Mouse (Mus musculus) right cerebral cortex, postnatal 25 days (tissue): ENCODE results near the gene Gba2.
"Not testable (repeated sequence)": the region's sequence is repeated elsewhere in the genome, so short reads cannot be mapped to it uniquely, and the experiment has no call there.

ENCODE experiments used
- DNase-seq: peaks from one replicate; pipeline ENCODE4 v3.0.0; 2022

The Gba2 gene

DNA sequence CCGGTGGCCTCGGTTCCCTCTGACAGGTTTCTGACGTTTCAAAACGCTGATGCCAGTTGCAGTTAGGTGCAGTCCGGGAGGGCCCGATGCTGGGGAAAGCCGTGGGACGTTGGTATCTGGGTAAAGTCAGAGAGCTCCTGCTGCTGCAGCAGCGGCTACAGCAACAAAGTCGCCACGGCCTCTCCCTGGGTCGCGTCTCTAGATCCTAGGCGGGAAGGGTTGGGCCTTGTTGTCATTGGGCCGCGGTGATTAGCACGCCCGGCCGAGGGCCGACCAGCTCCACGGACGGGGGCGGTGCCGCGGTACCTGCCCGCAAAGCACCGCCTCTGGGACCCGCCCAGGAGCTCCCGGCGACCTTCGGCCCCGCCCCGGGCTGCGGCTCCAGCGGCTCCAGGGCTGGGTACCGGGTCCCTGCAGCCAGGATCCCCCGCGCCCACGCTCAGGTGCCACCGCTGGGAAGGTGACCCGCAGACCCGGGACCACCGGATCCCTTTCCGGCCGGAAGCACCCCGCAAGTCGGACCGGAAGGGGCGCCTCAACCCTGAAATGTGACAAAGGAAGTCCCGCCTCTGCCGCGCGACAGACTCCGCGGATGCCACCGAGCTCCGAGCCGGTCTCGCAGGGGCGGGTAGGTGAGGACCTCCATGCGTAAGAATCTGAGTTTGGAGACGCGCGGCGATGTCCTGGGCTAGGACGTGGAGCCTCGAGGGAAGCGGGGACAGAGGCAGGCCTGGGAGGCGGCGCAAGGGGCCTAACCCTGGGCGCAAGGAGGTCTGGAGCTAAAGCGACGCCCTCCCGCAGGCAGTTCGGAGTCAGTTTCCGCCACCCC lies at the start of gene Gba2, which contains the start of gene Rgp1:
TSS of gene Gba2 (minus strand) at position 498 of the 829 bp plus-strand sequence.
TSS of gene Rgp1 (plus strand) at position 340 of the 829 bp plus-strand sequence.
- peak; percentile 90 for DNase-seq

GRCm38 (mm10) chr4:43620146-43620778 lies 41.6 kb upstream of the Gba2 start:
- no peak for DNase-seq

DNA sequence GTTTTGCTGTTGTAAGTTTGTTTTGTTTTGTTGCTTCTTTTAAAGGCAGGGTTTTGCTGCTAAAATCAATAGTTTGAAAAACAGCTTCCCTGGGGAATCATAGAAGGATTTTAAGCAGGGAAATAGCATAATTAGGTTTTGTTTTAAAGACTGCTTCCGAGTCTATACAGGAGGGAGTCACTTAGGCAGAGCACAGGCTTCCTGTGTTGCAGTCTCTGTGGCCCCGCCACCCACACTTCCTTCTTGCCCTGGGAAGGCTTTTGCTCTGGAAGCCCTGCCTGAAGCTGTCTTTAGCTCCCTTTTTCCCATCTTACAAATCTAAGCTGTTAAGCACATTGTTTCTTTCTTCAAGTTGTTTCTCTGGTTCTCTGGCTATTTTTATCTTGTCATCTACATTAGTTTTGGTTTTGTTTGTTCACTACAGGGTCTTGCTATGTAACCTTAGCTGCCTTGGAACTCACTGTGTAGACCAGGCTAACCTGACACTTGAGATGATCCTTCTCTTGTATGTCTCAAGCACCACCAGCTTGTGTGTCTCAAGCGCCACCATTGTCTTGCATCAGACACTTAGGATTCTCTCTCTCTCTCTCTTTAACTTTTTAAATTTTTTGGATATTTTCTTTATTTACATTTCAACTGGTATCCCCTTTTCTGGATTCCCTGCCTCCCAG lies 34.5 kb upstream of the Gba2 start:
- DNase-seq = no peak

DNA sequence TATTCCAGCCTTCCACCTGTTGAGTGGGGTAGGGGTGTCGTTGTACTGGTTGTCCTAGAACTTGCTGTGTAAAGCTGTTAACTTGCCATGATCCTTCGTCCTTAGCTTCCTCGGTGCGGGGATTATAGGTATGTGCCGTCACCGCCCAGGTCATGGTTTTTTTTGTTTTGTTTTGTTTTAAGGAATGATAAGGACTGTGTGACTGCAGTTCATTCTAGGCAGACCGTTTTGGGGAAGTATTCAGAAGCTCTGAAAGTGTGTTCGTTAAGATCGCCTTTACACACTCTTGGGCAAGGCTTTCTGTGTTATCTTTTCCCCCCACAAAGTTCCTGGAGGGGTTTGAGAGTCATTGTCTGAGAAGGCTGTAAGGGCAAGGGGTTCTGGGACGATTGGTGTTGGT lies 33.9 kb upstream of the Gba2 start:
- DNase-seq = no peak

DNA sequence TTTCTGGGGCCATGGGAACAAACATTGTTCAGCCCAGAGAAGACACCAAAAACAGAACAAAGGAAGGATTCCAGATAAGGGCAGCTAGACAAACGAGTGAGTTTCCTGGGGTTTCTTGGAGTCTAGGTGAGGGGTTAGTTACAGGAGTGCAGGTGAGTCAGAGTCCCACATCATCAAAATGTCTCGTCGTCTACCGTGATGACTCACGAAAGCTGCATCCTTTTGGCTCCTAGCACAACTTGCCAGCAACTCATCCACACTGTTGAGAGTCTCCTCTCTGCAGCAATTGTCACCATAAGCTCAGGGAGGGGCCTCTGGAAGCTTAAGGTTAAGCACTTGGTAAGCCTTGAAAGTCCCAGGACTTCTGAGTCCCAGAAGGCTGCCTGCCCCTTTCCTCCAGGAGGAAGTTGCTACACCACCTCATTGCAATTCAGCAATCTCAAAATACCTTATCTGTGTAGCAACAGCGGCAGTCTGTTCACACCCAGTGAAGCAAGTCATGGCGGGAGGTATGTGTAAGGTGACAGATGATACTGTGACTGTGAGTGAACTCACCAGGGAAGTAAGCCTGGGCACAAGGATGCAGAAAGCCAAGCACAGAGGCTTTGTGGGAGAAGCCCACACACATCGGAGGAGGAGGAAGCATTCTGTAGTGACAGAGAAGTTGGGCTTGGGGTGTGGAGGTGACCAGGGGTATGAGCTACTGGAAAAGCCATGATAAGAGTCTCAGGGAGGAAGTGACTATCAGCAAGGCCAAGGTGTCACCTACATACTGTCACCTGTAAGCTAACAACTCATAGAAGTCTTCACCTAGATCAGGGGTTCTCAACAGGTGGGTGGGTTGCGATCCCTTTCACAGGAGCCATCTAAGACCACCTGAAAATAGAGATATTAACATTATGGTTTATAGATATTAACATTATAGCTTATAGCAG lies 26.3 kb upstream of the Gba2 start:
- DNase-seq = no peak

GRCm38 (mm10) chr4:43604099-43604498 lies 25.4 kb upstream of the Gba2 start:
- DNase-seq = no peak

DNA sequence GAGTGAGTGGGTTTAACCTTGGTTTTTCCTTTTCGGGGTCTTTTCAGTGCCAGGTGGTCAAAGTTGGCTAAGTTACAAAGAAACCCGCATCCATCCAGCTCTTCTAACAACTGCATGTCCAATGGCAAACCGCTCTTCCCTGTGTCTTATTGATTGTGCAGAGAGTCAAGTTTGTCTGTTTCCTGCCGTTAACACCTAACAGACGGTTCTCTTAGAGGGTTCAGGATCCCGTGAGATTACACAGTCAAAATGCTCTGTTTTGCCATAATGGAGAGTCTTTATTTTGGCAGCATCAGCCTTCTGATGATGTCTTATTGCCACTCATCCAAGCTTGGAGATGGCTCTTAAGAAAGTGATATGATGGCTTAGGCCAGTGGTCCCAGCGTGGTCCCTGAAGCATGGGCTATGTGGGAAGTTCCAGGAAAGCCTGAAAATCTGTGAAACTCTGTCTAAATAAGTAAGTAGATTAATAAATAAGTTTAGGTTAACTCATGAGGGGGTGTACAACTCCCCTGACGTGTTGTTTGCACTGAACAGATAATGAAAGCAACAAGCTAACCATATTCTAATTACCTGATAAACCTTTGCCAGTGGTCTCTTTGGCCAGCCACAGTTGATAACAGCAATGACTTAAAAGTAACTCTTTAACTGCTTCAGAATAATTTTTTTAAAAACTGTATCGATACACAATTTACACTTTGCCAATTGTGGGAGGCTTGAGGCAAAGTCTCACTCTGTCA lies 21.7 kb upstream of the Gba2 start:
- DNase-seq = no peak

- no peak for DNase-seq
These were observed 20.1 kb upstream of the Gba2 start for GRCm38 (mm10) chr4:43598650-43599380.

GRCm38 (mm10) chr4:43598200-43598599 lies 19.5 kb upstream of the Gba2 start:
- DNase-seq = no peak

DNA sequence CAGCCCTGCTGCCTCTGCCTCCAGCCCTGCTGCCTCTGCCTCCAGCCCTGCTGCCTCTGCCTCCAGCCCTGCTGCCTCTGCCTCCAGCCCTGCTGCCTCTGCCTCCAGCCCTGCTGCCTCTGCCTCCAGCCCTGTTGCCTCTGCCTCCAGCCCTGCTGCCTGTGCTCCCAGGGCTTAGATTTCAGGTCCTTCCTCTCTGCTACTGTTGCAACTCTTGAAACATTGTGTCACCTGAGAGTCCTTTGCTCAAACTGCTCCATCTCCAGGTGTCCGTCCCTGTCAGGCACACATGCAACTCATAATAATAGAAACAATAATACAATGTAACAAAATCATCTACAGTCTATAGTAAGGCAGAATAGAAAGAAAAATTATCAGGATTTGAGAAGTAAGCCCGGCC lies 17.9 kb upstream of the Gba2 start:
- DNase-seq = not testable (repeated sequence)

- DNase-seq = no peak
These were observed 14.8 kb upstream of the Gba2 start for GRCm38 (mm10) chr4:43593453-43593852.

- DNase-seq = no peak
These were observed 13.3 kb upstream of the Gba2 start for GRCm38 (mm10) chr4:43591961-43592360.

DNA sequence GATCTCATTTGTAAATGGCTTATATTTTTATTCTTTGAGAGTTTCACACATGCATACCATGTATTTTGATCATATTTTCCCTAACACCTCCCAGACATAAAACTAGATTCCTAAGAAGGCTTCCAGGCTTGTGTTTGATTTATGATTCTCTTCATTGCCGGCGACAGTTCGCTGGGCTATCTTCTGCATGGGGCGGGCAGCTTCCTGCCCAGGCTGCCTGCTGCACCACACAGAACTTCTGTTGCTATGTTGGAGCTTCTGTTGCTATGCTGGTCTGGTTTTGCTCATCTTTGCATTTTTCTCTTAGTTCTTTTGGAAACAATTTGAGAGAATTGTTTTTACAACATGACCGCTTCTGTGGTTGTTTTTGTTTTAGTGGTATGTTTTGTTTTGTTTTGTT lies 12.9 kb upstream of the Gba2 start:
- DNase-seq = no peak

- DNase-seq = no peak
These were observed 9.0 kb upstream of the Gba2 start for GRCm38 (mm10) chr4:43587681-43588080.

GRCm38 (mm10) chr4:43586411-43586810 lies 7.7 kb upstream of the Gba2 start:
- no peak for DNase-seq

- no peak for DNase-seq
These were observed 7.0 kb upstream of the Gba2 start for GRCm38 (mm10) chr4:43585682-43586081.

GRCm38 (mm10) chr4:43584444-43585416 lies 6.1 kb upstream of the Gba2 start, which contains the start of gene Msmp:
Gene Msmp, minus strand, starts transcription at chr4:43584494.
- no peak for DNase-seq

DNA sequence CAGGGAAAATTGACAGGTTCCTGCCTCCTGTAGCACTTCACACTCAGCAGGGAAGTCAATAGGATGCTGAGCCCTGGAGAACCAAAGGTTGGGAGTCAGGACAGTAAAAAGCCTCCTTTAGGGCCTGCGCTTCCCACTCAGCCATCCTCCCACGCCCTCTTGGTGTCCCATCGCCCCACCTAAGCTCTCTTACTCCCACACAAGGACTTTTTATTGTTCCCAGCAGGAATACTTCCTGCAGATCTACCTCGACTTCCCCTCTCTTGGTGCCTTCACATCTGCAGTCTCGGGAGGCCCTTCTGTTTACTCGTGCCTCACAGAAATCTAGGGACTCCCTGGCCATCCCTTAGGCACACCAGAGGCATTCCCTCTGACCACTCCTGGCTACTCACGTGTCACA lies 4.7 kb upstream of the Gba2 start:
- DNase-seq = no peak

DNA sequence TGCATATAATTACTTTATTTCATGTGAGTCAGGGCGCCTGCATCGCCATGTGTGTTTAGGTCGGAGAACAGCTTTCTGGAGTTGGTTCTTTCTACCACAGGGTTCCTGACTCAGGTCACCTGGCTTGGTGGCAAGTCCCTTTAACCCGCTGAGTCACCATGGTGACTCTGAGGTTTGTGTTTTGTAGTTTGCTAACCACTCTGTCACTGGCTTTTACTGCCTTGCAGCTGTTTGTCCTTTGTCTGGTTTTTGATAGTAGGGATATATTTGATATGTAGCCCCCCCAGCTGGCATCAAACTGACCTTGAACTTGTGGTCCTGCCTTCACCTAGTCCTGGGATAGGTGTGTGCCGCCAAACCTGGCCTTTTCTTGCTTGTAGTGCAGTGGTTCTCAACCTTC lies 3.6 kb upstream of the Gba2 start:
- no peak for DNase-seq

DNA sequence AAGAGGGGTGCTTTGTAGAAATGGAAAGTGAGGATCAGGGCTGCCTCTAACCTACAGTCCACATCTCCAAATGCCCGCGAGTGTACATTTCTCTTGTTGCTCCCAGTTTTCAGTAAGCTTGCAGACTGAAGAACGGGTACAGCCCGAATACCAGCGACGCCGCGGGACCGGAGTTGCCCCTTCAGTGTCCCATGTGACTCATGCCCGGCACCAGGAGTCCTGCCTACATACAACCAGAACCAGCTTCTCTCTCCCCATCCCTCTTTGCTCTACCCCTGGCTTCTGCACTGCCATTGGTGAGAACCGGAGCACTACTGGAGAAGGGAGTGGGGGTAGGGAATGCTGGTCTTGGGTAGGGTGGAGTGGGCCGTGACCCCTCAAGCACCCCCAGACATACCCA lies 2.7 kb upstream of the Gba2 start:
- DNase-seq = no peak
